Mouse (Mus musculus): ENCODE results near the gene Rpgrip1l. TPM values are rescaled to one million over a fixed set of nuclear protein-coding genes. Genes with fewer than 3 reads are reported as not detected.

Rpgrip1l gene
- polyA plus RNA-seq, 1 experiment from 2014 or later: 3.0 TPM

GRCm38 (mm10) chr8:91234097-91234496, 79.0 kb downstream of the Rpgrip1l start:
- H3K9ac ChIP-seq (ENCODE audit: low read depth, low read length): no peak overlapping the region
- H3K36me3 ChIP-seq (ENCODE audit: control insufficient read depth, insufficient read depth, low read length): no peaks in the 10 kb centered on the region
- H3K27me3 ChIP-seq (replicated peaks; ENCODE audit: control insufficient read depth, insufficient read depth, low read length): no peaks in the 10 kb centered on the region
- 81% methylated on average over 2 of the region's 2 CpGs for WGBS
- H3K27ac ChIP-seq (ENCODE audit: low read length): no peak overlapping the region
- H3K4me2 ChIP-seq (ENCODE audit: low read depth, low read length): no peak overlapping the region
- no peak for ATAC-seq
- no peaks in the 10 kb centered on the region for H3K4me1 ChIP-seq (ENCODE audit: control insufficient read depth, insufficient read depth, low read length)
- no peak overlapping the region for H3K4me3 ChIP-seq (ENCODE audit: low read length)
- no peaks in the 10 kb centered on the region for H3K9me3 ChIP-seq (ENCODE audit: control insufficient read depth, low read length)

- ATAC-seq: no peak
- Histone ChIP-seq H3K27me3 (replicated peaks; ENCODE audit: control insufficient read depth, insufficient read depth, low read length) (no peaks in the 10 kb centered on the region), H3K9me3 (ENCODE audit: control insufficient read depth, low read length) (no peaks in the 10 kb centered on the region), H3K36me3 (ENCODE audit: control insufficient read depth, insufficient read depth, low read length) (no peaks in the 10 kb centered on the region), H3K4me1 (ENCODE audit: control insufficient read depth, insufficient read depth, low read length) (no peaks in the 10 kb centered on the region), H3K4me2 (ENCODE audit: low read depth, low read length) (no peak overlapping the region), H3K4me3 (ENCODE audit: low read length) (no peak overlapping the region), H3K27ac (ENCODE audit: low read length) (no peak overlapping the region), H3K9ac (ENCODE audit: low read depth, low read length) (no peak overlapping the region)
- WGBS: 84% methylated on average over 7 of the region's 7 CpGs
Observed at GRCm38 (mm10) chr8:91227421-91227841, 85.6 kb downstream of the Rpgrip1l start.

- ATAC-seq: no peak
- H3K9ac ChIP-seq (ENCODE audit: low read depth, low read length): no peak overlapping the region
- H3K36me3 ChIP-seq (ENCODE audit: control insufficient read depth, insufficient read depth, low read length): no peaks in the 10 kb centered on the region
- H3K4me2 ChIP-seq (ENCODE audit: low read depth, low read length): no peak overlapping the region
- no peak overlapping the region for H3K27ac ChIP-seq (ENCODE audit: low read length)
- H3K9me3 ChIP-seq (ENCODE audit: control insufficient read depth, low read length): no peaks in the 10 kb centered on the region
- no peaks in the 10 kb centered on the region for H3K4me1 ChIP-seq (ENCODE audit: control insufficient read depth, insufficient read depth, low read length)
- H3K4me3 ChIP-seq (ENCODE audit: low read length): no peak overlapping the region
- WGBS: 91% methylated on average over 7 of the region's 7 CpGs
- H3K27me3 ChIP-seq (replicated peaks; ENCODE audit: control insufficient read depth, insufficient read depth, low read length): no peaks in the 10 kb centered on the region
Observed at GRCm38 (mm10) chr8:91224227-91224626, 88.8 kb downstream of the Rpgrip1l start.

GRCm38 (mm10) chr8:91221841-91222240, 91.2 kb downstream of the Rpgrip1l start:
- H3K9ac ChIP-seq (ENCODE audit: low read depth, low read length): no peak overlapping the region
- no peak for ATAC-seq
- 98% methylated on average over 2 of the region's 2 CpGs for WGBS
- no peaks in the 10 kb centered on the region for H3K27me3 ChIP-seq (replicated peaks; ENCODE audit: control insufficient read depth, insufficient read depth, low read length)
- no peak overlapping the region for H3K4me3 ChIP-seq (ENCODE audit: low read length)
- no peak overlapping the region for H3K4me2 ChIP-seq (ENCODE audit: low read depth, low read length)
- H3K27ac ChIP-seq (ENCODE audit: low read length): no peak overlapping the region
- no peaks in the 10 kb centered on the region for H3K9me3 ChIP-seq (ENCODE audit: control insufficient read depth, low read length)
- H3K4me1 ChIP-seq (ENCODE audit: control insufficient read depth, insufficient read depth, low read length): no peaks in the 10 kb centered on the region
- H3K36me3 ChIP-seq (ENCODE audit: control insufficient read depth, insufficient read depth, low read length): no peaks in the 10 kb centered on the region

GRCm38 (mm10) chr8:91218271-91218670, 94.8 kb downstream of the Rpgrip1l start:
- no peaks in the 10 kb centered on the region for H3K4me1 ChIP-seq (ENCODE audit: control insufficient read depth, insufficient read depth, low read length)

GRCm38 (mm10) chr8:91217062-91217905, 95.8 kb downstream of the Rpgrip1l start:
- Histone ChIP-seq H3K4me2 (ENCODE audit: low read depth, low read length) (no peak overlapping the region), H3K36me3 (ENCODE audit: control insufficient read depth, insufficient read depth, low read length) (no peaks in the 10 kb centered on the region), H3K27me3 (replicated peaks; ENCODE audit: control insufficient read depth, insufficient read depth, low read length) (no peaks in the 10 kb centered on the region), H3K27ac (ENCODE audit: low read length) (no peak overlapping the region), H3K4me3 (ENCODE audit: low read length) (no peak overlapping the region), H3K4me1 (ENCODE audit: control insufficient read depth, insufficient read depth, low read length) (no peaks in the 10 kb centered on the region), H3K9me3 (ENCODE audit: control insufficient read depth, low read length) (no peaks in the 10 kb centered on the region), H3K9ac (ENCODE audit: low read depth, low read length) (no peak overlapping the region)
- WGBS: 88% methylated on average over 5 of the region's 5 CpGs
- ATAC-seq: no peak

More at GRCm38 (mm10) chr8:91218271-91218670, 94.8 kb downstream of the Rpgrip1l start:
- Histone ChIP-seq H3K27me3 (replicated peaks; ENCODE audit: control insufficient read depth, insufficient read depth, low read length) (no peaks in the 10 kb centered on the region), H3K27ac (ENCODE audit: low read length) (no peak overlapping the region), H3K4me3 (ENCODE audit: low read length) (no peak overlapping the region), H3K9ac (ENCODE audit: low read depth, low read length) (no peak overlapping the region), H3K9me3 (ENCODE audit: control insufficient read depth, low read length) (no peaks in the 10 kb centered on the region), H3K36me3 (ENCODE audit: control insufficient read depth, insufficient read depth, low read length) (no peaks in the 10 kb centered on the region), H3K4me2 (ENCODE audit: low read depth, low read length) (no peak overlapping the region)
- 85% methylated on average over 4 of the region's 4 CpGs for WGBS
- ATAC-seq: no peak

GRCm38 (mm10) chr8:91214287-91214686, 98.8 kb downstream of the Rpgrip1l start:
- Histone ChIP-seq H3K4me3 (ENCODE audit: low read length) (no peak overlapping the region), H3K36me3 (ENCODE audit: control insufficient read depth, insufficient read depth, low read length) (no peaks in the 10 kb centered on the region), H3K9ac (ENCODE audit: low read depth, low read length) (no peak overlapping the region), H3K4me2 (ENCODE audit: low read depth, low read length) (no peak overlapping the region), H3K27me3 (replicated peaks; ENCODE audit: control insufficient read depth, insufficient read depth, low read length) (no peaks in the 10 kb centered on the region), H3K4me1 (ENCODE audit: control insufficient read depth, insufficient read depth, low read length) (no peaks in the 10 kb centered on the region), H3K27ac (ENCODE audit: low read length) (no peak overlapping the region), H3K9me3 (ENCODE audit: control insufficient read depth, low read length) (no peaks in the 10 kb centered on the region)
- 65% methylated on average over 3 of the region's 3 CpGs for WGBS
- ATAC-seq: no peak

GRCm38 (mm10) chr8:91212948-91213347, 100.1 kb downstream of the Rpgrip1l start:
- Histone ChIP-seq H3K27me3 (replicated peaks; ENCODE audit: control insufficient read depth, insufficient read depth, low read length) (no peaks in the 10 kb centered on the region), H3K4me1 (ENCODE audit: control insufficient read depth, insufficient read depth, low read length) (no peaks in the 10 kb centered on the region), H3K4me3 (ENCODE audit: low read length) (no peak overlapping the region), H3K9ac (ENCODE audit: low read depth, low read length) (no peak overlapping the region), H3K27ac (ENCODE audit: low read length) (no peak overlapping the region), H3K4me2 (ENCODE audit: low read depth, low read length) (no peak overlapping the region), H3K9me3 (ENCODE audit: control insufficient read depth, low read length) (no peaks in the 10 kb centered on the region), H3K36me3 (ENCODE audit: control insufficient read depth, insufficient read depth, low read length) (no peaks in the 10 kb centered on the region)
- ATAC-seq: no peak
- 83% methylated on average over 2 of the region's 2 CpGs for WGBS

- Histone ChIP-seq H3K27me3 (replicated peaks; ENCODE audit: control insufficient read depth, insufficient read depth, low read length) (no peaks in the 10 kb centered on the region), H3K36me3 (ENCODE audit: control insufficient read depth, insufficient read depth, low read length) (no peaks in the 10 kb centered on the region), H3K9ac (ENCODE audit: low read depth, low read length) (no peak overlapping the region), H3K27ac (ENCODE audit: low read length) (no peak overlapping the region), H3K4me3 (ENCODE audit: low read length) (no peak overlapping the region), H3K9me3 (ENCODE audit: control insufficient read depth, low read length) (no peaks in the 10 kb centered on the region), H3K4me1 (ENCODE audit: control insufficient read depth, insufficient read depth, low read length) (no peaks in the 10 kb centered on the region), H3K4me2 (ENCODE audit: low read depth, low read length) (no peak overlapping the region)
- no peak for ATAC-seq
- 76% methylated on average over 3 of the region's 3 CpGs for WGBS
Observed at GRCm38 (mm10) chr8:91209658-91210057, 103.4 kb downstream of the Rpgrip1l start.

All from intestine, embryonic 16.5 days (tissue).